Mouse (Mus musculus) brain, embryonic 14.5 days (tissue): ENCODE measurements at regions not wholly inside any gene's neighbourhood (a gene's known extent, or its start where the extent isn't known, plus 50 kb on each side); places are given as distances from the start of the nearest gene placed in this dataset.

Experiments
- CTCF ChIP-seq: fragments of 200-500 bp; IDR thresholded peaks from 2 replicates; pipeline ENCODE4 v1.5.1; 2012; ENCODE audit warnings: inconsistent platforms, mild to moderate bottlenecking, moderate library complexity, borderline replicate concordance; ENCODE audit not compliant: insufficient read depth, insufficient read length; ENCODE audit errors: extremely low read depth
- POLR2A ChIP-seq: fragments of 200-500 bp; IDR thresholded peaks from 2 replicates; pipeline ENCODE4 v1.6.1; 2012; ENCODE audit warnings: mild to moderate bottlenecking, inconsistent platforms, borderline replicate concordance; ENCODE audit not compliant: poor library complexity, insufficient read depth, insufficient read length, severe bottlenecking; ENCODE audit errors: extremely low read depth

GRCm38 (mm10) chr3:21878396-21878795 lies 198.1 kb upstream of the Tbl1xr1 start:
- TF ChIP-seq CTCF: no peak
- TF ChIP-seq POLR2A: no peak
